Mouse (Mus musculus) ovary, postnatal 10 days (tissue): ENCODE data around the gene Prim2.

Source experiments
- DNase-seq: peaks from one replicate; pipeline ENCODE4 v3.0.0; 2022; ENCODE audit warnings: low spot score

Gene Prim2

GRCm38 (mm10) chr1:33488372-33488771 lies 181.2 kb downstream of the Prim2 start:
- DNase-seq: no peak

DNA sequence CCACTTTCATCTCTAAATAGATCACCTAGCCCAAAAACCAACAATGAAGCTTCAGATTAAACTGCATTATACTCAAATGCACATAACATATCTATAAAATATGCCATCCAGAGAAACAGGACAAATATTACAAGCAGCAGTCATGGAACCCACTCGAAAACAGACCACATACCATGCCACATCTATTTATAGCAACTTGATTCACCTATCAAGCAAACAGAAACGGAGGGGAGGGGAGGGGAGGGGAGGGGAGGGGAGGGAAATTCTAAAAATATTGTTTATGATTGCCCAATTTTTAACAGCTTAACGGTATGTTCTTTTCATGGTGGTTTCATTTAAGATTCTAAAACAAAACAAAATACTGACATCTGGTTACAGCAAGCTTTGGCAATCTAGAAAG lies 185.8 kb downstream of the Prim2 start:
- no peak for DNase-seq

DNA sequence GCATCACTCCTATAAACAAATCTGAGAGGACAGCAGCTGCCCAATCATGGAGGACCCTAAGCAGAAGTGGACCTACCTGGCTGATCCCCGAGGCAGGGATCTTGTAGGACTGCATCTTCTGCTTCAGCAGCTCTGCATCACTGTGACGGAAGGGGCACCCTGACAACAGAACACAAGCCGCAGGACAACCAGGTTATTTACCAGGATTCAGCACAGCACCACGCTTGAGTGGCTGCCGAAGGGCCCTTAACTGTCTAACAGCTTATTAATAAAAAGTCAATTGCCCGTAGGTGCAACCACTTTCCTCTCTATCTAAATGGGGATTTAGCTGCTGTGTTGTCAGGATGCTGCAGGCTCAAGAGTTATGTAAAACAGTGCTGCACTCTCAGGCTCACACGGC lies 189.2 kb downstream of the Prim2 start:
- no peak for DNase-seq

GRCm38 (mm10) chr1:33471069-33471468 lies 198.5 kb downstream of the Prim2 start:
- no peak for DNase-seq

DNA sequence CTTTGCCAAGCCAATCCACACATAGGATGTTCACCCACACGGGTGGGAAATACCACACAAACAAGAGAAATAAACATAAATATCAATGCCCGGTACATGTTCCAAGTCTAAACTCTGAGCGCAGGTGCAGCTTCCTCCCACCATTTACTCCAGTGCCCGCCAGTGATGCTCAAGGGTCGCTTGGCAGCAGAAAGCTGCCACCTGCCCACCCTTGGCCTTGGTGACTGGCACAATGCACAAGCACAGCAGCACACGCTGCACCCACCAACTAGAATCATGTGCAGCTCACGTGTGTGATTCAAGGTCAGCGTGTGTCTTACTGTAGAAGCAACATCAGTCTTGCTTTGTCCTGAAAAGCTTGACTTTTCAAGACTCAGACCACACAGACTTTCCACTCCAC lies 199.4 kb downstream of the Prim2 start:
- no peak for DNase-seq

DNA sequence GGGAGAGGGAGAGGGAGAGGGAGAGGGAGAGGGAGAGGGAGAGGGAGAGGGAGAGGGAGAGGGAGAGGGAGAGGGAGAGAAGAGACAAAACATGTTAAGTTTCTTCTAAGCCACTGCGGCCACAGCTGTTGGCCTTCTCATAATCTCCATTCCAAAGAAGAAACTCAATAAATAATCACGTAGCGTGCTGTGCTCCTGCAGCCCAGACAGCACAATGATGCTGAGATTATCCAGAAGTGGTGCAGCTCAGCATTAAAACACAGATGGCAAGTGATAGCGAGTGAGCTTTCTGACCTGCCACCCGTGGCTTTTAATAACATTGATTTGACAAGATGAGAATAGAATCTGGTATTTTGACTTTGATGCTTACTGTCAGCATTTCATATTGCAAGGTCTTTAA lies 205.4 kb downstream of the Prim2 start:
- no peak for DNase-seq

GRCm38 (mm10) chr1:33460703-33461102 lies 208.9 kb downstream of the Prim2 start:
- no peak for DNase-seq

DNA sequence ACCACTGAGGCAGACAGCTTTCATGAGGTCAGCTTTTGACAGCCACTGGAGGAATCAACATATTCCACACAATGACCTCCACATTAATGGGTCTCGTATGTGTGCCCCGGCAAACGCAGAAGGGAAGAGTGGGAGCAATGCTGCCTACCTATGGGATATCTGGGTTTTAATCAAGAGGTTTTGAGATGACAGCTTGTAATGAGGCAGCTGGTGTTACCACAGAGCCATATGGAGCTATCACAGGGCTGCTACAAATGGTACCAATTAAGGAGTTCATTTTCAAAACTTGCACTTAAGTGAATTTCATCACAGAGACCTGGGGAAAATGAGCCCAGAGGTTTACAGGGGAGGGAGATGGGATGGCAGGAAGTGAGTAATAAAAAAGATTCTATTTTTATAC lies 209.3 kb downstream of the Prim2 start:
- DNase-seq: no peak

GRCm38 (mm10) chr1:33458950-33459349 lies 210.6 kb downstream of the Prim2 start:
- no peak for DNase-seq

DNA sequence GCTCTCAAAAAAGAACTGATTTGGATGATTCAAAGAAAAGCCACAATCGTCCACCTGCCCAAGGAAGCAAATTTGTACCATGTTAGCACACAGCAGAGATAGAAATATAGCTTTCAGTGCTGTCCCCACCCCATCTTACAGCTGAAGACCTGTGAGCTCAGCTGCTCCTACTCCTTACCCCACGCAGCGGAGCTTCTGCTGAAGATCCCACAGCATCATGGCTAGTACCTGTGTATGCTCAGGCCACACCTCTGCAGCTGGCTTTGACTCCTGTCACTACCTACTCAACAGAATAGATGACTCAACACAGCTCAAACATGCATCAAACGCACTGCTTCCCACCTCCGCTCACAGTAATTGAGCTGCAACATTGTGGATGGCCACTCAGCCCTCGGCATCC lies 215.3 kb downstream of the Prim2 start:
- DNase-seq: no peak

DNA sequence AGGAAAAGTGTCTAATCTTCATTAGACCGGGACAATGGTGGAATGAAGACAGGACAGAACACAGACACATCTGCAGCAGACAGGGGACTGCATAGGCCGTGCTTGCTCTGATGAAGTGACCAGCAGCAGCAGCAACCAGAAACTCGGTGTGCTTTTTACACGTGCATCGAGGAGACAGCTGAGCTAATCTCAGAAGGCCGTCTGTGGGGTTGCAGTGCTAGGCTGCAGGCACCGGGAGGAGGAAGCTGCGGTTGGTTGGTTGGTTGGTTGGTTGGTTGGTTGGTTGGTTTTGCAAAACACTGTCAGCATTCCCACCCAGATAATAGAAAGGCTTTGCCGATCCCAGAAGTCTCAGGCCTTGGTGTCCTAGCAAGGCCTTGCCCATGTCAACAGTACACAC lies 216.3 kb downstream of the Prim2 start:
- DNase-seq: no peak

DNA sequence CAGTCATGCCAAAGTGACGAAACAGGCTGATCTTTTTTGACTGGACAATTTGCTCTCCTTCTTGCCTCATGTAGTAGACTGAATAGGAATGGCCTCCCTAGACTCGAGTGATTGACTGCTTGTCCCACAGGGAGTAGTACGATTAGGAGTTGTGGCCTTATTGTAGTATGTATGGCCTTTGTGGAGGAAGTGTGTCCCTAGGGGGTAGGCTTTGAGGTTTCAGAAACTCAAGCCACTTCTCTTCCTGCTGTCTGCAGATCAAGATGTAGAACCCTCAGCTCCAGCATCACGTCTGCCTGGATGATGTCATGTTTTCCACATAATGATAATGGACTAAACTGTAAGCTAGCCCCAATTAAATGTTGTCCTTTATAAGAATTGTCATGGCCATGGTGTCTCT lies 222.4 kb downstream of the Prim2 start:
- no peak for DNase-seq

DNA sequence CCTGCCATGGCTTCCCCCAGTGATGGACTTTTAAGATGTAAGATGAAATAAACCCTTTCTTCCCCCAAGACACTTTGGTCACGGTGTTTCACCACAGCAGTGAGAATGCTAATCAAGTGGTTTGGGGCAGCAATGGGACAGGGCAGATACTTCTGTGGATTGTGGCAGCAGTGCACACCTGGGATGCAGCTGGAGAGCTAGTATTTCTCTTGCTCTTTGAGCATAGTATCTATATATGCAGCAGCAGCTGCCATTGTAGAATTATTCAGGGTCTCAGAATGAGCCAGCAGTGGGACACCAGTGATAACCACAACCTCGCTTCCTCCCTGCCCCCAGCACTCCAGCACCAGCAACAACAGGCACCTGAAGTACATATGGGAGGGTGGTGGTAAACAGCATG lies 233.4 kb downstream of the Prim2 start:
- DNase-seq: no peak
